In genomic region chr9:115933243-115933964, GRCm38 (mm10) we compare ENCODE assay signal across 19 mouse cellular contexts. TPM values are rescaled to one million over a fixed set of nuclear protein-coding genes. Genes with fewer than 3 reads are reported as not detected.
DNase-seq lines count a peak whose midpoint lies in the region; ATAC-seq and TF ChIP-seq lines count a peak whose summit lies in the region.
"Had no signal": no experiment of that assay in that cellular context is flagged by ENCODE, and none has a peak within 500 bp of the region (broad histone marks: within the 10 kb centered on the region; RNA-seq: fewer than 3 reads in every experiment).

No protein-coding gene starts in this region.

- TF ChIP-seq CTCF in midbrain, postnatal 0 days (IDR thresholded peaks at IDR 0.05) = no peak
- TF ChIP-seq CTCF in intestine, postnatal 0 days (IDR thresholded peaks at IDR 0.05; ENCODE audit: low read depth) = no peak

- 64% methylated on average over 7 of the region's 7 CpGs for WGBS in embryonic facial prominence, embryonic 11.5 days
- 71% methylated on average over 7 of the region's 7 CpGs for WGBS in embryonic facial prominence, embryonic 10.5 days
- 44% methylated on average over 7 of the region's 7 CpGs for WGBS in midbrain, postnatal 0 days
- 72% methylated on average over 7 of the region's 7 CpGs for WGBS in midbrain, embryonic 11.5 days
- WGBS in limb, embryonic 12.5 days = 27% methylated on average over 7 of the region's 7 CpGs
- WGBS in intestine, postnatal 0 days = 51% methylated on average over 7 of the region's 7 CpGs

- no peak overlapping the region for H3K4me2 ChIP-seq in embryonic facial prominence, embryonic 11.5 days (ENCODE audit: low read depth, low read length)
- no peak overlapping the region for H3K4me2 ChIP-seq in midbrain, postnatal 0 days (ENCODE audit: low read depth, low read length, poor library complexity, severe bottlenecking)
- no peak overlapping the region for H3K4me2 ChIP-seq in midbrain, embryonic 11.5 days
- no peak overlapping the region for H3K4me2 ChIP-seq in limb, embryonic 12.5 days
- no peak overlapping the region for H3K4me2 ChIP-seq in intestine, postnatal 0 days (replicated peaks; ENCODE audit: low read depth)
- H3K4me2 ChIP-seq: lung, embryonic 15.5 days had no signal

- no peaks in the 10 kb centered on the region for H3K4me1 ChIP-seq in embryonic facial prominence, embryonic 11.5 days (ENCODE audit: control insufficient read depth, insufficient read depth, low read length)
- peaks cover 6% of the 10 kb centered on the region for H3K4me1 ChIP-seq in embryonic facial prominence, embryonic 10.5 days
- H3K4me1 ChIP-seq in midbrain, postnatal 0 days (ENCODE audit: insufficient read depth, low read length) = no peaks in the 10 kb centered on the region
- H3K4me1 ChIP-seq in midbrain, embryonic 11.5 days (ENCODE audit: control insufficient read depth, insufficient read depth, low read length) = no peaks in the 10 kb centered on the region
- H3K4me1 ChIP-seq in limb, embryonic 12.5 days (replicated peaks) = peaks cover 19% of the 10 kb centered on the region
- H3K4me1 ChIP-seq in intestine, postnatal 0 days (replicated peaks; ENCODE audit: control insufficient read depth, insufficient read depth, low read length) = no peaks in the 10 kb centered on the region
- H3K4me1 ChIP-seq: lung, embryonic 15.5 days had no signal

- H3K4me3 ChIP-seq in embryonic facial prominence, embryonic 11.5 days (ENCODE audit: low read depth, low read length) = no peak overlapping the region
- H3K4me3 ChIP-seq in embryonic facial prominence, embryonic 10.5 days = no peak overlapping the region
- no peak overlapping the region for H3K4me3 ChIP-seq in midbrain, postnatal 0 days (ENCODE audit: low read depth, low read length)
- H3K4me3 ChIP-seq in midbrain, embryonic 11.5 days (ENCODE audit: low read depth, low read length) = no peak overlapping the region
- H3K4me3 ChIP-seq in limb, embryonic 12.5 days (replicated peaks) = no peak overlapping the region
- H3K4me3 ChIP-seq in intestine, postnatal 0 days (ENCODE audit: low read depth, low read length) = no peak overlapping the region
- H3K4me3 ChIP-seq: lung, embryonic 15.5 days had no signal

- no peaks in the 10 kb centered on the region for H3K27me3 ChIP-seq in embryonic facial prominence, embryonic 11.5 days (ENCODE audit: control insufficient read depth, insufficient read depth, low read length)
- H3K27me3 ChIP-seq in embryonic facial prominence, embryonic 10.5 days (replicated peaks; ENCODE audit: low read depth, poor library complexity, severe bottlenecking) = no peaks in the 10 kb centered on the region
- H3K27me3 ChIP-seq in midbrain, postnatal 0 days (ENCODE audit: insufficient read depth, low read length) = no peaks in the 10 kb centered on the region
- no peaks in the 10 kb centered on the region for H3K27me3 ChIP-seq in midbrain, embryonic 11.5 days (ENCODE audit: control insufficient read depth, insufficient read depth, low read length)
- no peaks in the 10 kb centered on the region for H3K27me3 ChIP-seq in limb, embryonic 12.5 days
- H3K27me3 ChIP-seq in intestine, postnatal 0 days (replicated peaks; ENCODE audit: control insufficient read depth, insufficient read depth, low read length) = no peaks in the 10 kb centered on the region
- H3K27me3 ChIP-seq: lung, embryonic 15.5 days had no signal

- no peaks in the 10 kb centered on the region for H3K9me3 ChIP-seq in embryonic facial prominence, embryonic 11.5 days (replicated peaks; ENCODE audit: control insufficient read depth, low read length)
- no peaks in the 10 kb centered on the region for H3K9me3 ChIP-seq in embryonic facial prominence, embryonic 10.5 days
- no peaks in the 10 kb centered on the region for H3K9me3 ChIP-seq in midbrain, postnatal 0 days (ENCODE audit: low read length)
- H3K9me3 ChIP-seq in midbrain, embryonic 11.5 days (ENCODE audit: control insufficient read depth, low read length) = no peaks in the 10 kb centered on the region; the same call in 1 of the 2 replicates
- 0 out of 2 replicates have a peak, but pooled peaks cover 3% of the 10 kb centered on the region for H3K9me3 ChIP-seq in limb, embryonic 12.5 days
- no peaks in the 10 kb centered on the region for H3K9me3 ChIP-seq in intestine, postnatal 0 days (ENCODE audit: control insufficient read depth)
- H3K9me3 ChIP-seq: lung, embryonic 15.5 days had no signal

- H3K36me3 ChIP-seq in embryonic facial prominence, embryonic 11.5 days (replicated peaks; ENCODE audit: control insufficient read depth, insufficient read depth, low read depth, low read length) = no peaks in the 10 kb centered on the region
- H3K36me3 ChIP-seq in embryonic facial prominence, embryonic 10.5 days (replicated peaks) = no peaks in the 10 kb centered on the region
- no peaks in the 10 kb centered on the region for H3K36me3 ChIP-seq in midbrain, postnatal 0 days (ENCODE audit: insufficient read depth, low read length)
- no peaks in the 10 kb centered on the region for H3K36me3 ChIP-seq in midbrain, embryonic 11.5 days (ENCODE audit: control insufficient read depth, insufficient read depth, low read length)
- no peaks in the 10 kb centered on the region for H3K36me3 ChIP-seq in limb, embryonic 12.5 days
- H3K36me3 ChIP-seq in intestine, postnatal 0 days (ENCODE audit: control insufficient read depth, insufficient read depth) = no peaks in the 10 kb centered on the region
- H3K36me3 ChIP-seq: lung, embryonic 15.5 days had no signal

- ATAC-seq in embryonic facial prominence, embryonic 11.5 days (replicated peaks; ENCODE audit: insufficient number of reproducible peaks, low FRiP score, low TSS enrichment, low read depth) = no peak
- ATAC-seq in midbrain, postnatal 0 days (ENCODE audit: low FRiP score) = no peak
- no peak for ATAC-seq in midbrain, embryonic 11.5 days (ENCODE audit: low FRiP score)
- peak; percentile 67 for ATAC-seq in limb, embryonic 12.5 days (ENCODE audit: insufficient number of reproducible peaks, insufficient read depth, low FRiP score, low TSS enrichment, low read depth)
- ATAC-seq in intestine, postnatal 0 days = no peak
- ATAC-seq in erythroid progenitor cell, adult 5-6 weeks (replicated peaks; ENCODE audit: low FRiP score, poor library complexity, severe bottlenecking) = no peak

- H3K9ac ChIP-seq in embryonic facial prominence, embryonic 11.5 days (replicated peaks; ENCODE audit: low read length) = no peak overlapping the region
- no peak overlapping the region for H3K9ac ChIP-seq in midbrain, postnatal 0 days (replicated peaks; ENCODE audit: low read length, poor library complexity, severe bottlenecking)
- H3K9ac ChIP-seq in midbrain, embryonic 11.5 days (ENCODE audit: low read length) = no peak overlapping the region
- H3K9ac ChIP-seq in limb, embryonic 12.5 days (replicated peaks) = no peak overlapping the region
- H3K9ac ChIP-seq in intestine, postnatal 0 days (ENCODE audit: low read depth, low read length) = no peak overlapping the region
- H3K9ac ChIP-seq: lung, embryonic 15.5 days had no signal

- DNase-seq in embryonic facial prominence, embryonic 11.5 days (ENCODE audit: low spot score) = peak; percentile 11
- no peak for DNase-seq in embryonic facial prominence, embryonic 10.5 days (ENCODE audit: low spot score)
- DNase-seq in midbrain, postnatal 0 days (ENCODE audit: low spot score) = peak; percentile 27
- no peak for DNase-seq in midbrain, embryonic 11.5 days (ENCODE audit: low spot score, missing footprints)
- DNase-seq in spleen, adult 18-20 months = no peak
- DNase-seq: cerebellum, adult 11-12 months; heart, adult 18-20 months; kidney, postnatal 10 days; layer of hippocampus, adult 9-11 months; liver; right cerebral cortex, adult 18-20 months; thymus, postnatal 36 days had no signal

- H3K27ac ChIP-seq in embryonic facial prominence, embryonic 11.5 days (replicated peaks; ENCODE audit: low read depth, low read length) = no peak overlapping the region
- no peak overlapping the region for H3K27ac ChIP-seq in embryonic facial prominence, embryonic 10.5 days (replicated peaks)
- H3K27ac ChIP-seq in midbrain, postnatal 0 days (ENCODE audit: low read depth, low read length) = no peak overlapping the region
- no peak overlapping the region for H3K27ac ChIP-seq in midbrain, embryonic 11.5 days (ENCODE audit: low read depth, low read length)
- H3K27ac ChIP-seq in limb, embryonic 12.5 days = peak overlapping the region; percentile 74
- no peak overlapping the region for H3K27ac ChIP-seq in intestine, postnatal 0 days (ENCODE audit: low read depth, low read length)
- H3K27ac ChIP-seq: lung, embryonic 15.5 days; stomach, postnatal 0 days had no signal

RNA-seq across cellular contexts. Expression of gene Gadl1, which starts 24.1 kb away (rescaled TPM):
- 0.18 and 0.74 TPM in 2 replicates for polyA plus RNA-seq in embryonic facial prominence, embryonic 11.5 days (2014; fragmentation: Nextera tagmentation; extraction: Ambion mirVana)
- polyA plus RNA-seq in embryonic facial prominence, embryonic 10.5 days (2016; fragmentation: Nextera tagmentation; extraction: Ambion mirVana) = 0.35 and 0.43 TPM in 2 replicates
- total RNA-seq in midbrain, postnatal 0 days (2014; rRNA removed) = 0.14 and 0.44 TPM in 2 replicates
- polyA plus RNA-seq in midbrain, postnatal 0 days (2015; fragmentation: Nextera tagmentation; extraction: Ambion mirVana) = 0.21 and 0.31 TPM in 2 replicates
- 0.26 and 0.31 TPM in 2 replicates for polyA plus RNA-seq in midbrain, embryonic 11.5 days (2014; fragmentation: Nextera tagmentation; extraction: Ambion mirVana)
- 0.40 and 0.45 TPM in 2 replicates for polyA plus RNA-seq in limb, embryonic 12.5 days (2016; fragmentation: Nextera tagmentation; extraction: Ambion mirVana)
- polyA plus RNA-seq in intestine, postnatal 0 days (2015; fragmentation: Nextera tagmentation; extraction: Ambion mirVana) = 0.30 and 0.39 TPM in 2 replicates
- total RNA-seq in erythroid progenitor cell, adult 5-6 weeks (2015; ENCODE audit: low replicate concordance) = not detected in 2 replicates
- not detected in 2 replicates for total RNA-seq in erythroid progenitor cell, adult 5-6 weeks (2017; ENCODE audit: low replicate concordance)
- total RNA-seq: heart, adult 18-20 months; megakaryocyte-erythroid progenitor cell, adult 5-6 weeks had no signal
- polyA plus RNA-seq: spleen, adult 2 months had no signal

Comparison
In these comparisons a context has a peak if more than half of its experiments do, and no peak if none do; other contexts are left out.
1. DNase-seq: peak in embryonic facial prominence, embryonic 11.5 days (single experiment) and midbrain, postnatal 0 days (single experiment); none in embryonic facial prominence, embryonic 10.5 days (single experiment), midbrain, embryonic 11.5 days (single experiment) and spleen, adult 18-20 months (0 of 2).